Mouse (Mus musculus) embryo, embryonic 9.5 days (tissue): ENCODE results near the gene Usp10.

Experiments
- DNase-seq: peaks from one replicate; pipeline ENCODE4 v3.0.0-alpha.2; 2017; ENCODE audit errors: extremely low spot score

Gene Usp10

GRCm38 (mm10) chr8:119915298-119915697 is 5.1 kb downstream of the Usp10 start:
- no peak for DNase-seq

- DNase-seq = no peak
Observed at GRCm38 (mm10) chr8:119916237-119916892, 6.2 kb downstream of the Usp10 start.

- DNase-seq = no peak
Observed at GRCm38 (mm10) chr8:119917415-119917814, 7.3 kb downstream of the Usp10 start.

- no peak for DNase-seq
Observed at GRCm38 (mm10) chr8:119918155-119918567, 8.0 kb downstream of the Usp10 start.

- no peak for DNase-seq
Observed at GRCm38 (mm10) chr8:119923259-119923658, 13.1 kb downstream of the Usp10 start.

- DNase-seq = no peak
Observed at GRCm38 (mm10) chr8:119925428-119925827, 15.3 kb downstream of the Usp10 start.

GRCm38 (mm10) chr8:119926474-119926873 is 16.3 kb downstream of the Usp10 start:
- DNase-seq = no peak

GRCm38 (mm10) chr8:119927422-119928092 is 17.4 kb downstream of the Usp10 start:
- DNase-seq = peak; percentile 48

- DNase-seq = no peak
Observed at GRCm38 (mm10) chr8:119931317-119931716, 21.2 kb downstream of the Usp10 start.

GRCm38 (mm10) chr8:119933681-119934080 is 23.5 kb downstream of the Usp10 start:
- DNase-seq = no peak

- no peak for DNase-seq
Observed at GRCm38 (mm10) chr8:119935541-119935940, 25.4 kb downstream of the Usp10 start.

GRCm38 (mm10) chr8:119938481-119938880 is 28.3 kb downstream of the Usp10 start:
- DNase-seq = no peak

GRCm38 (mm10) chr8:119939336-119939735 is 29.2 kb downstream of the Usp10 start:
- DNase-seq = no peak

- no peak for DNase-seq
Observed at GRCm38 (mm10) chr8:119941471-119941870, 31.3 kb downstream of the Usp10 start.

- DNase-seq = no peak
Observed at GRCm38 (mm10) chr8:119943616-119944015, 33.5 kb downstream of the Usp10 start.

- peak; percentile 74 for DNase-seq
Observed at GRCm38 (mm10) chr8:119944096-119944811, 34.1 kb downstream of the Usp10 start.

- no peak for DNase-seq
Observed at GRCm38 (mm10) chr8:119946326-119946865, 36.2 kb downstream of the Usp10 start.

GRCm38 (mm10) chr8:119947653-119948052 is 37.5 kb downstream of the Usp10 start:
- no peak for DNase-seq

GRCm38 (mm10) chr8:119948340-119948739 is 38.2 kb downstream of the Usp10 start:
- no peak for DNase-seq

- no peak for DNase-seq
Observed at GRCm38 (mm10) chr8:119952282-119952681, 42.1 kb downstream of the Usp10 start.

GRCm38 (mm10) chr8:119952747-119953146 is 42.6 kb downstream of the Usp10 start:
- no peak for DNase-seq

- DNase-seq = no peak
Observed at GRCm38 (mm10) chr8:119955333-119955732, 45.2 kb downstream of the Usp10 start.

GRCm38 (mm10) chr8:119958076-119958475 is 47.9 kb downstream of the Usp10 start:
- DNase-seq = no peak
